In genomic region chr14:7829181-7829580, GRCm38 (mm10) we compare ENCODE assay signal across 28 mouse cellular contexts. TPM values are rescaled to one million over a fixed set of nuclear protein-coding genes. Genes with fewer than 3 reads are reported as not detected.
DNase-seq lines count a peak whose midpoint lies in the region; ATAC-seq lines count a peak whose summit lies in the region.
"Had no signal": no experiment of that assay in that cellular context is flagged by ENCODE, and none has a peak within 500 bp of the region (broad histone marks: within the 10 kb centered on the region; RNA-seq: fewer than 3 reads in every experiment).

No protein-coding gene starts in this region.

- H3K27ac ChIP-seq in kidney, embryonic 16.5 days (ENCODE audit: low read length) = peak overlapping the region; percentile 61
- peak overlapping the region; percentile 29 for H3K27ac ChIP-seq in liver, embryonic 16.5 days (ENCODE audit: low read length)
- H3K27ac ChIP-seq in hindbrain, embryonic 11.5 days (ENCODE audit: low read depth, low read length) = no peak overlapping the region
- H3K27ac ChIP-seq: embryonic facial prominence, embryonic 10.5 days; hindbrain, embryonic 13.5 days; left cerebral cortex, adult 2 months; midbrain, embryonic 12.5 days; neural tube, embryonic 12.5 days; stomach, postnatal 0 days had no signal

- no peak overlapping the region for H3K4me3 ChIP-seq in kidney, embryonic 16.5 days (ENCODE audit: low read length)
- H3K4me3 ChIP-seq in liver, embryonic 16.5 days (ENCODE audit: low read depth, low read length) = no peak overlapping the region
- no peak overlapping the region for H3K4me3 ChIP-seq in hindbrain, embryonic 11.5 days (ENCODE audit: low read depth, low read length)
- H3K4me3 ChIP-seq: embryonic facial prominence, embryonic 10.5 days; heart, embryonic 15.5 days; hindbrain, embryonic 13.5 days; left cerebral cortex, adult 2 months; midbrain, embryonic 12.5 days; neural tube, embryonic 12.5 days had no signal

- intact Hi-C loops in left cerebral cortex, postnatal 4 days (cut with DNase I) = no loop called here

- H3K27me3 ChIP-seq in kidney, embryonic 16.5 days (ENCODE audit: insufficient read depth, low read length) = no peaks in the 10 kb centered on the region
- H3K27me3 ChIP-seq in liver, embryonic 16.5 days (ENCODE audit: control insufficient read depth, insufficient read depth, low read depth, low read length) = no peaks in the 10 kb centered on the region
- no peaks in the 10 kb centered on the region for H3K27me3 ChIP-seq in hindbrain, embryonic 11.5 days (ENCODE audit: control insufficient read depth, insufficient read depth, low read length)
- H3K27me3 ChIP-seq: heart, embryonic 15.5 days; hindbrain, embryonic 13.5 days; midbrain, embryonic 12.5 days; neural tube, embryonic 12.5 days had no signal

- H3K9me3 ChIP-seq in kidney, embryonic 16.5 days (ENCODE audit: low read length) = no peaks in the 10 kb centered on the region
- no peaks in the 10 kb centered on the region for H3K9me3 ChIP-seq in liver, embryonic 16.5 days (replicated peaks; ENCODE audit: control insufficient read depth, low read length)
- no peaks in the 10 kb centered on the region for H3K9me3 ChIP-seq in hindbrain, embryonic 11.5 days (ENCODE audit: control insufficient read depth, low read length)
- H3K9me3 ChIP-seq: embryonic facial prominence, embryonic 10.5 days; heart, embryonic 15.5 days; hindbrain, embryonic 13.5 days; midbrain, embryonic 12.5 days had no signal

- 0 out of 2 replicates have a peak, but pooled peaks cover 5% of the 10 kb centered on the region for H3K36me3 ChIP-seq in kidney, embryonic 16.5 days (ENCODE audit: insufficient read depth, low read length)
- H3K36me3 ChIP-seq in liver, embryonic 16.5 days (ENCODE audit: control insufficient read depth, insufficient read depth) = no peaks in the 10 kb centered on the region
- H3K36me3 ChIP-seq in hindbrain, embryonic 11.5 days (ENCODE audit: control insufficient read depth, insufficient read depth, low read length) = no peaks in the 10 kb centered on the region
- H3K36me3 ChIP-seq: heart, embryonic 15.5 days; hindbrain, embryonic 13.5 days; midbrain, embryonic 12.5 days; neural tube, embryonic 12.5 days had no signal

- H3K4me1 ChIP-seq in kidney, embryonic 16.5 days (ENCODE audit: insufficient read depth, low read length) = peaks cover 49% of the 10 kb centered on the region
- H3K4me1 ChIP-seq in liver, embryonic 16.5 days (ENCODE audit: control insufficient read depth, low read depth, low read length) = peaks cover 5% of the 10 kb centered on the region; the same call in 1 of the 2 replicates
- peaks cover 4% of the 10 kb centered on the region; the same call in 1 of the 2 replicates for H3K4me1 ChIP-seq in hindbrain, embryonic 11.5 days (replicated peaks; ENCODE audit: control insufficient read depth, insufficient read depth, low read length)

- no peak overlapping the region for H3K4me2 ChIP-seq in kidney, embryonic 16.5 days (replicated peaks; ENCODE audit: low read depth, low read length)
- no peak overlapping the region for H3K4me2 ChIP-seq in liver, embryonic 16.5 days (ENCODE audit: low read depth, low read length)
- no peak overlapping the region for H3K4me2 ChIP-seq in hindbrain, embryonic 11.5 days (replicated peaks; ENCODE audit: low read depth, low read length)
- H3K4me2 ChIP-seq: heart, embryonic 15.5 days; hindbrain, embryonic 13.5 days; midbrain, embryonic 12.5 days; neural tube, embryonic 12.5 days had no signal

- peak; percentile 63 for DNase-seq in kidney, adult 11 months
- no peak for DNase-seq in kidney, postnatal 4 days
- peak; percentile 45 to 67 for DNase-seq in kidney, adult 8-10 months
- DNase-seq in hindbrain, embryonic 11.5 days (ENCODE audit: low spot score) = no peak
- DNase-seq in left cerebral cortex, postnatal 4 days = no peak
- DNase-seq: cerebellum, adult 8-10 months; gastrocnemius, postnatal 10 days had no signal

- WGBS in kidney, embryonic 16.5 days = 46% methylated on average over 2 of the region's 2 CpGs
- 60% methylated on average over 2 of the region's 2 CpGs for WGBS in liver, embryonic 16.5 days (ENCODE audit: insufficient replicate concordance)
- 95% methylated on average over 2 of the region's 2 CpGs for WGBS in hindbrain, embryonic 11.5 days

- no peak overlapping the region for H3K9ac ChIP-seq in kidney, embryonic 16.5 days (replicated peaks; ENCODE audit: low read length)
- no peak overlapping the region for H3K9ac ChIP-seq in liver, embryonic 16.5 days (ENCODE audit: low read depth, low read length)
- H3K9ac ChIP-seq in hindbrain, embryonic 11.5 days (ENCODE audit: low read depth, low read length) = no peak overlapping the region
- H3K9ac ChIP-seq: heart, embryonic 15.5 days; hindbrain, embryonic 13.5 days; midbrain, embryonic 12.5 days; neural tube, embryonic 12.5 days had no signal

- no peak for ATAC-seq in kidney, embryonic 16.5 days (ENCODE audit: low FRiP score, low TSS enrichment)
- peak; percentile 49; the same call in 1 of the 2 replicates for ATAC-seq in liver, embryonic 16.5 days (ENCODE audit: low read depth)
- no peak for ATAC-seq in hindbrain, embryonic 11.5 days (ENCODE audit: low FRiP score)
- ATAC-seq: inflammation-experienced regulatory T-cells, adult 6 months had no signal

RNA-seq across cellular contexts. Expression of gene Flnb, which starts 11.4 kb away (rescaled TPM):
- 21.2 and 23.4 TPM in 2 replicates for polyA plus RNA-seq in kidney, embryonic 16.5 days (2015; fragmentation: Nextera tagmentation; extraction: Ambion mirVana)
- polyA plus RNA-seq in liver, embryonic 16.5 days (2015; fragmentation: Nextera tagmentation; extraction: Ambion mirVana) = 4.4 and 4.8 TPM in 2 replicates
- polyA plus RNA-seq in hindbrain, embryonic 11.5 days (2014; fragmentation: Nextera tagmentation; extraction: Ambion mirVana) = 12.9 and 16.5 TPM in 2 replicates
- total RNA-seq in left cerebral cortex, postnatal 4 days (2021) = 10 to 100 TPM; 36.3 to 44.4 TPM

RNA-seq across cellular contexts. Expression of gene Gm26661, which starts 37.8 kb away (rescaled TPM):
- polyA plus RNA-seq in kidney, embryonic 16.5 days (2015; fragmentation: Nextera tagmentation; extraction: Ambion mirVana) = not detected in 2 replicates
- polyA plus RNA-seq in liver, embryonic 16.5 days (2015; fragmentation: Nextera tagmentation; extraction: Ambion mirVana) = not detected in 2 replicates
- polyA plus RNA-seq in hindbrain, embryonic 11.5 days (2014; fragmentation: Nextera tagmentation; extraction: Ambion mirVana) = not detected in 2 replicates
- total RNA-seq in left cerebral cortex, postnatal 4 days (2021) = not detected
- total RNA-seq: adrenal gland, adult 18-20 months; common myeloid progenitor, adult 5-6 weeks; gastrocnemius, postnatal 10 days; heart, adult 8-10 months; layer of hippocampus, adult 8-10 months; left cerebral cortex, adult 2 months; megakaryocyte progenitor cell, adult 5-6 weeks had no signal
- polyA plus RNA-seq: C2C12; embryonic facial prominence, embryonic 10.5 days; forebrain, embryonic 11.5 days; heart, embryonic 15.5 days; hindbrain, embryonic 13.5 days; inflammation-experienced regulatory T-cells, adult 6 months; limb, embryonic 14.5 days; lung, postnatal 0 days; midbrain, embryonic 12.5 days; neural tube, embryonic 12.5 days; stomach, postnatal 0 days; thymus, postnatal 0 days; urinary bladder, adult 2 months had no signal

Comparison
In these comparisons a context has a peak if more than half of its experiments do, and no peak if none do; other contexts are left out.
1. DNase-seq: peak in kidney, adult 11 months (single experiment) and kidney, adult 8-10 months (2 of 2); none in kidney, postnatal 4 days (0 of 2), hindbrain, embryonic 11.5 days (single experiment) and left cerebral cortex, postnatal 4 days (single experiment).